In genomic region chr11:54351704-54352103, GRCm38 (mm10) we compare ENCODE assay signal across 28 mouse cellular contexts. TPM values are rescaled to one million over a fixed set of nuclear protein-coding genes. Genes with fewer than 3 reads are reported as not detected.
DNase-seq lines count a peak whose midpoint lies in the region; TF ChIP-seq lines count a peak whose summit lies in the region.
"Had no signal": no experiment of that assay in that cellular context is flagged by ENCODE, and none has a peak within 500 bp of the region (broad histone marks: within the 10 kb centered on the region; RNA-seq: fewer than 3 reads in every experiment).

No protein-coding gene starts in this region.

- H3ac ChIP-seq in myocyte (ENCODE audit: control insufficient read depth, insufficient read length), result no peak overlapping the region

- H3K9me3 ChIP-seq in MEL (replicated peaks; ENCODE audit: insufficient read depth, low read length), result no peaks in the 10 kb centered on the region
- no peaks in the 10 kb centered on the region for H3K9me3 ChIP-seq in embryonic facial prominence, embryonic 10.5 days
- H3K9me3 ChIP-seq: embryonic facial prominence, embryonic 12.5 days; forebrain, embryonic 15.5 days; heart, embryonic 10.5 days; heart, embryonic 15.5 days; hindbrain, embryonic 15.5 days had no signal

- H3K4me2 ChIP-seq in myocyte (ENCODE audit: low read depth), result peak overlapping the region; percentile 25
- H3K4me2 ChIP-seq: embryonic facial prominence, embryonic 12.5 days; forebrain, embryonic 15.5 days; heart, embryonic 15.5 days; hindbrain, embryonic 15.5 days had no signal

- H3K79me2 ChIP-seq in MEL (ENCODE audit: control insufficient read depth, insufficient read depth, low read length, poor library complexity), result no peaks in the 10 kb centered on the region
- no peaks in the 10 kb centered on the region for H3K79me2 ChIP-seq in myocyte (ENCODE audit: control insufficient read depth, insufficient read depth)

- WGBS in embryonic facial prominence, embryonic 10.5 days, result 73% methylated on average over 5 of the region's 5 CpGs

- H3K36me3 ChIP-seq in MEL (ENCODE audit: control insufficient read depth in 1 of 2, insufficient read depth in 2 of 2, low read length in 2 of 2), result peaks cover 0 to 5% of the 10 kb centered on the region in 2 experiments; a peak in 1 of 4 replicates
- H3K36me3 ChIP-seq in myocyte (ENCODE audit: control insufficient read depth, insufficient read depth), result no peaks in the 10 kb centered on the region
- no peaks in the 10 kb centered on the region for H3K36me3 ChIP-seq in embryonic facial prominence, embryonic 10.5 days (replicated peaks)
- H3K36me3 ChIP-seq: embryonic facial prominence, embryonic 12.5 days; heart, embryonic 10.5 days; heart, embryonic 15.5 days had no signal

- TF ChIP-seq RAD21 in MEL (IDR thresholded peaks at IDR 0.05; ENCODE audit: low read depth, low read length), result no peak

- H3K27ac ChIP-seq in left cerebral cortex, adult 2 months, result peak overlapping the region; percentile 62
- H3K27ac ChIP-seq in MEL (ENCODE audit: control insufficient read depth, low read depth, low read length), result no peak overlapping the region
- no peak overlapping the region for H3K27ac ChIP-seq in embryonic facial prominence, embryonic 10.5 days (replicated peaks)
- H3K27ac ChIP-seq: embryonic facial prominence, embryonic 12.5 days; forebrain, embryonic 15.5 days; heart, embryonic 10.5 days; heart, embryonic 15.5 days had no signal

- TF ChIP-seq CTCF in left cerebral cortex, adult 2 months (IDR thresholded peaks at IDR 0.05), result no peak
- TF ChIP-seq CTCF in MEL (IDR thresholded peaks at IDR 0.05 in 2 of 3, conservative IDR thresholded peaks at IDR 0.05 in 1 of 3; ENCODE audit: control insufficient read depth in 1 of 3, insufficient read depth in 1 of 3, low read depth in 2 of 3, low read length in 3 of 3, poor library complexity in 1 of 3, severe bottlenecking in 1 of 3), result no peak

- DNase-seq in heart, adult 11 months, result peak; percentile 69
- no peak for DNase-seq in heart, postnatal 4 days
- no peak for DNase-seq in left cerebral cortex, adult 2 months (ENCODE audit: extremely low spot score in 1 of 2, low spot score in 2 of 2)
- no peak for DNase-seq in left cerebral cortex, postnatal 10 days (ENCODE audit: extremely low spot score in 1 of 2, low spot score in 2 of 2)
- peak; percentile 30 for DNase-seq in MEL (ENCODE audit: low read depth, low spot score)
- DNase-seq in embryonic facial prominence, embryonic 10.5 days (ENCODE audit: low spot score), result no peak
- DNase-seq: adrenal gland, adult 8-10 months; adrenal gland, postnatal 36 days; cerebellum, adult 11 months; cerebellum, adult 8-10 months; cerebellum, postnatal 14 days; embryo, embryonic 11 days; heart, postnatal 14 days had no signal

- intact Hi-C loops in left cerebral cortex, adult 2 months (cut with DNase I), result loop anchor here (5.0 to 10.0 kb wide), 2 partner anchors 224 to 347 kb away; no protein-coding TSS in a partner anchor
- intact Hi-C loops in left cerebral cortex, postnatal 10 days (cut with DNase I), result no loop called here

- H3K9ac ChIP-seq in MEL (ENCODE audit: control insufficient read depth, low read depth, low read length, poor library complexity, severe bottlenecking), result no peak overlapping the region
- H3K9ac ChIP-seq: embryonic facial prominence, embryonic 12.5 days; forebrain, embryonic 15.5 days; heart, embryonic 15.5 days; hindbrain, embryonic 15.5 days had no signal

- TF ChIP-seq POLR2A in MEL (IDR thresholded peaks at IDR 0.05; ENCODE audit: control insufficient read depth in 1 of 2, insufficient read depth in 1 of 2, low read depth in 1 of 2, low read length in 2 of 2, poor library complexity in 1 of 2) (no peak), myocyte (IDR thresholded peaks at IDR 0.05; ENCODE audit: insufficient read length, low read depth) (no peak)

- H3K27me3 ChIP-seq in MEL (ENCODE audit: control insufficient read depth in 1 of 2, insufficient read depth in 2 of 2, low read length in 2 of 2) (no peaks in the 10 kb centered on the region), myocyte (ENCODE audit: control insufficient read depth, insufficient read depth, insufficient read length) (no peaks in the 10 kb centered on the region)
- H3K27me3 ChIP-seq in embryonic facial prominence, embryonic 10.5 days (replicated peaks; ENCODE audit: low read depth, poor library complexity, severe bottlenecking), result 0 out of 2 replicates have a peak, but pooled peaks cover 5% of the 10 kb centered on the region
- H3K27me3 ChIP-seq: embryonic facial prominence, embryonic 12.5 days; forebrain, embryonic 15.5 days; heart, embryonic 15.5 days; hindbrain, embryonic 15.5 days had no signal

- TF ChIP-seq EP300 in MEL (IDR thresholded peaks at IDR 0.05; ENCODE audit: low read depth in 1 of 2, low read length in 2 of 2), result no peak

- H3K4me1 ChIP-seq in MEL (ENCODE audit: control insufficient read depth in 1 of 2, insufficient read depth in 2 of 2, low read length in 2 of 2), result peaks cover 0 to 7% of the 10 kb centered on the region in 2 experiments; a peak in 2 of 4 replicates
- H3K4me1 ChIP-seq in embryonic facial prominence, embryonic 10.5 days, result peaks cover 25% of the 10 kb centered on the region
- H3K4me1 ChIP-seq: heart, embryonic 15.5 days had no signal

- H3K4me3 ChIP-seq in left cerebral cortex, adult 2 months, result no peak overlapping the region
- no peak overlapping the region for H3K4me3 ChIP-seq in MEL (ENCODE audit: control insufficient read depth in 1 of 2, insufficient read depth in 1 of 2, low read depth in 2 of 2, low read length in 2 of 2)
- no peak overlapping the region for H3K4me3 ChIP-seq in myocyte
- no peak overlapping the region for H3K4me3 ChIP-seq in embryonic facial prominence, embryonic 10.5 days
- H3K4me3 ChIP-seq: embryonic facial prominence, embryonic 12.5 days; forebrain, embryonic 15.5 days; heart, embryonic 10.5 days; heart, embryonic 15.5 days; hindbrain, embryonic 15.5 days had no signal

TF ChIP-seq in MEL, 35 proteins besides CTCF, POLR2A, EP300 and RAD21 (continues in another document):
- no peak for TF ChIP-seq ZMIZ1 (IDR thresholded peaks at IDR 0.05; ENCODE audit: low read depth, low read length)
- TF ChIP-seq SMC3 (IDR thresholded peaks at IDR 0.05; ENCODE audit: low read depth, low read length), result no peak
- no peak for TF ChIP-seq HCFC1 (IDR thresholded peaks at IDR 0.05; ENCODE audit: low read depth, low read length)
- no peak for TF ChIP-seq MYC (IDR thresholded peaks at IDR 0.05; ENCODE audit: low read depth, low read length)
- TF ChIP-seq BHLHE40 (IDR thresholded peaks at IDR 0.05; ENCODE audit: borderline replicate concordance, low read depth, low read length), result no peak
- TF ChIP-seq MYB (IDR thresholded peaks at IDR 0.05; ENCODE audit: low read depth, low read length), result no peak
- TF ChIP-seq USF1 (IDR thresholded peaks at IDR 0.05; ENCODE audit: low read depth, low read length), result no peak
- no peak for TF ChIP-seq ETS1 (IDR thresholded peaks at IDR 0.05; ENCODE audit: low read depth, low read length)
- no peak for TF ChIP-seq E2F4 (IDR thresholded peaks at IDR 0.05; ENCODE audit: borderline replicate concordance, low read depth, low read length)
- no peak for TF ChIP-seq KAT2A (conservative IDR thresholded peaks at IDR 0.05; ENCODE audit: low read depth, low read length)
- no peak for TF ChIP-seq RCOR1 (IDR thresholded peaks at IDR 0.05; ENCODE audit: low read depth, low read length)
- no peak for TF ChIP-seq UBTF (IDR thresholded peaks at IDR 0.05; ENCODE audit: borderline replicate concordance, insufficient read depth, low read depth, low read length)
- no peak for TF ChIP-seq MAX (IDR thresholded peaks at IDR 0.05; ENCODE audit: low read length)

TF ChIP-seq in myocyte, 11 proteins besides CTCF, POLR2A, EP300 and RAD21:
- TF ChIP-seq SRF (IDR thresholded peaks at IDR 0.05; ENCODE audit: control insufficient read depth, insufficient read length, low read depth) (no peak), CEBPB (IDR thresholded peaks at IDR 0.05; ENCODE audit: insufficient read depth, poor library complexity, severe bottlenecking) (no peak), MYOG (IDR thresholded peaks at IDR 0.05; ENCODE audit: control insufficient read depth in 1 of 3, insufficient read depth in 1 of 3, insufficient read length in 2 of 3, low read depth in 2 of 3) (no peak), REST (IDR thresholded peaks at IDR 0.05; ENCODE audit: insufficient read depth, insufficient read length) (no peak), USF1 (IDR thresholded peaks at IDR 0.05; ENCODE audit: low read depth) (no peak), POLR2AphosphoS2 (IDR thresholded peaks at IDR 0.05; ENCODE audit: insufficient read length, low read depth) (no peak), MYOD1 (IDR thresholded peaks at IDR 0.05; ENCODE audit: control insufficient read depth in 1 of 3, insufficient read length in 2 of 3, low read depth in 2 of 3) (no peak), E2F4 (IDR thresholded peaks at IDR 0.05; ENCODE audit: insufficient read depth) (no peak)

RNA-seq across cellular contexts. Expression of gene Meikin, which starts 18.7 kb away (rescaled TPM):
- not detected for total RNA-seq in heart, postnatal 4 days (2021)
- total RNA-seq in left cerebral cortex, adult 2 months (2021), result not detected
- total RNA-seq in left cerebral cortex, postnatal 10 days (2021), result not detected
- total RNA-seq in MEL (2012; rRNA removed), result not detected in 2 replicates
- polyA plus RNA-seq in MEL (2012; ENCODE audit: insufficient read depth in 1 of 2, insufficient read length in 2 of 2, low read depth in 1 of 2, low replicate concordance in 2 of 2, missing spikeins in 1 of 2) (not detected), myocyte (2012; fragmentation: generic; extraction: Trizol) (not detected)
- polyA plus RNA-seq in embryonic facial prominence, embryonic 10.5 days (2016; fragmentation: Nextera tagmentation; extraction: Ambion mirVana), result not detected in 2 replicates
- total RNA-seq: adrenal gland, adult 8-10 months; adrenal gland, postnatal 36 days; common myeloid progenitor, adult 5-6 weeks; ES-E14; gastrocnemius, adult 8-10 months; heart, postnatal 14 days had no signal
- polyA plus RNA-seq: brain, embryonic 14.5 days; embryonic facial prominence, embryonic 12.5 days; forebrain, embryonic 11.5 days; forebrain, embryonic 15.5 days; frontal cortex, adult 2 months; gonadal fat pad, adult 2 months; heart, embryonic 10.5 days; heart, embryonic 15.5 days; hindbrain, embryonic 11.5 days; hindbrain, embryonic 15.5 days; intestine, embryonic 16.5 days had no signal

RNA-seq across cellular contexts. Expression of gene Acsl6, which starts 48.1 kb away (rescaled TPM):
- total RNA-seq in heart, postnatal 4 days (2021), result 1 to 10 TPM in 1 of 2 experiments, under 1 TPM in 1; 0.50 to 1.2 TPM
- 100 to 1,000 TPM; 200 to 201 TPM for total RNA-seq in left cerebral cortex, adult 2 months (2021)
- total RNA-seq in left cerebral cortex, postnatal 10 days (2021), result 100 to 1,000 TPM; 134 to 136 TPM
- total RNA-seq in MEL (2012; rRNA removed), result 3.2 and 7.9 TPM in 2 replicates
- polyA plus RNA-seq in MEL (2012; ENCODE audit: insufficient read depth in 1 of 2, insufficient read length in 2 of 2, low read depth in 1 of 2, low replicate concordance in 2 of 2, missing spikeins in 1 of 2) (1 to 10 TPM in 1 of 2 experiments, not detected in 1; 2.8 TPM), myocyte (2012; fragmentation: generic; extraction: Trizol) (17.6 TPM)
- 4.0 and 5.2 TPM in 2 replicates for polyA plus RNA-seq in embryonic facial prominence, embryonic 10.5 days (2016; fragmentation: Nextera tagmentation; extraction: Ambion mirVana)

Comparison
In these comparisons a context has a peak if more than half of its experiments do, and no peak if none do; other contexts are left out.
1. DNase-seq: peak in heart, adult 11 months (single experiment) and MEL (single experiment); none in heart, postnatal 4 days (single experiment), left cerebral cortex, adult 2 months (0 of 2), left cerebral cortex, postnatal 10 days (0 of 2) and embryonic facial prominence, embryonic 10.5 days (single experiment).
2. RNA of gene Acsl6, which starts 48.1 kb away (total RNA-seq): 200 to 201 TPM in left cerebral cortex, adult 2 months and 134 to 136 TPM in left cerebral cortex, postnatal 10 days; 3.2 to 7.9 TPM in MEL and 0.50 to 1.2 TPM in heart, postnatal 4 days; every median in the first group is over 10 times any median in the second.